Mouse (Mus musculus) cerebellum, adult 9-10 months (tissue): Measurements from ENCODE around the gene Ube2d2b.
A peak's percentile ranks its signal among the peaks of the same experiment; 100 is the strongest.

ENCODE experiments used
- DNase-seq: peaks from one replicate; pipeline ENCODE4 v3.0.0; 2022

The Ube2d2b gene

GRCm38 (mm10) chr5:107855546-107855945, 25.6 kb downstream of the Ube2d2b start:
- no peak for DNase-seq

GRCm38 (mm10) chr5:107858963-107859362, 29.1 kb downstream of the Ube2d2b start:
- DNase-seq: no peak

- no peak for DNase-seq
Measured at GRCm38 (mm10) chr5:107863971-107864370, 34.1 kb downstream of the Ube2d2b start.

- DNase-seq: no peak
Measured at GRCm38 (mm10) chr5:107866127-107867126, 36.5 kb downstream of the Ube2d2b start.

DNA sequence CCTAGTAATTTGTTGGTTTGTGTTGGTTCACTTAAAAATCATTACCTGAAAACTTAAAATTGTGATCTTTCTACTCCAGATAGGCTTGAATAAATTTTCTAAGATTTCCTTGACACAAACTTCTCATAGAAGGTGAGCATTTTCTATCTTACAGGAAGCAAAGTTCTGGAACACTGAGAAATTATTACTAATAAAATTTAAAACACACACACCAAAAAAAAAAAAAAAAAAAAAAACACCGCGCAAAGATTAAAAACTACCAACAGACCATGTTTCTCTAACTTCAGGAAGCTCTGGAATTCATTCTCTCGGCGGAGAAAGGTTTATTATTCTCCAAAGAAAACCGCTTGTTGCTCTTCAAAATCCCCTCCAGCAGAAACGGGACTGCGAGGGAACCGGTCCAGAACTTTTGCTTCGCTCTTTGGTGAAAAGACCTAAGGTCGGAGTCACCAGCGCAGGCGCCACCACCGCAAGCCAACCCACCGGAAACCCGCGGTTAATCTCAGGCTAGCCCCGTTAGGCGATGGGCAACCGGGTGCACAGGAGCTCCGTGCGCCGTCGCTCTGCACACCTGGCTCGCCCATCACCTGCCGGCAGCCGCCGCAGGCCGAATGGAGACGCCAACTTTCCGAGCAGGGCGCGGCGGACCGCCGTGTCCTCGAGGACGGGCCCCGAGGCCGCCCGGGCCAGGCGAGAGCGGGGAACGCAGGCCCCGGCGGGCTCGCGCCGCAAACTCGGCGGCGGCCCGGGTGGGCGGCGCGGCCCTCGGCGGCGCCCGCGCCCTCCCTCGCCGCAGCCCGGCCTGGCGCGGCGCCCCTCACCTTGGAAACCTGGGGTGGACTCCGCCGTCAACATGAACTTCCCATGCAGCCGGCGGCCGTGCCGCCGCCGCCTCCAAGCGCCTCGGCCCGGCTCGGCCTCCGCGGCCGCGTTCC, 38.3 kb downstream of the Ube2d2b start:
- peak; percentile 45 for DNase-seq

DNA sequence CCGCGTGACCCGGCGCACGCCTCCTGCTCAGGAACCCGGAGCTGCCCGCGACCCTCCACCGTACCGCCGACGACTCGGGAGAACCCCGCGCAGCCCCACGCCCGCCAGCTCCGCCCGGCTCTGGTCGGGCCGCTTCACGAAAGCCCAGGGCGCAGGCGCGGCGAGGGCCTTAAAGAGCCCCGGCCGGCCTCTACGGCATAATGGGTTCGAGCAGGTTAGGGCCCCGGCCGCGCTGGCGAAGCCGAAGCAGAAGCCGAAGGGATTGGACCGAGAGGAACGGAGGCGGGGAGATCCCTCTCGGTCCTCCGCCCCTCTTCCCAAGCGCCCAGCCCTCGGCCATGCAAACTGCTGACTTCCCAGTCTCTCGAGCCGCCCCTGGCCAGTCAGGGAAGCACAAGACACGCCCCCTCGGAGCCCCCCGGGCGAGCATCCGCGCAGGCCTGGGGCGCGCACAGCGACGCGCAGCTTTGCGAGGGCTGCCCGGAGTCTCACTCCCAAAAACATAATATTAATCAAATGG, 39.1 kb downstream of the Ube2d2b start:
- peak; percentile 92 for DNase-seq

GRCm38 (mm10) chr5:107869701-107870100, 39.8 kb downstream of the Ube2d2b start:
- no peak for DNase-seq

- no peak for DNase-seq
Measured at GRCm38 (mm10) chr5:107873330-107873729, 43.4 kb downstream of the Ube2d2b start.

- no peak for DNase-seq
Measured at GRCm38 (mm10) chr5:107873886-107874302, 44.0 kb downstream of the Ube2d2b start.

DNA sequence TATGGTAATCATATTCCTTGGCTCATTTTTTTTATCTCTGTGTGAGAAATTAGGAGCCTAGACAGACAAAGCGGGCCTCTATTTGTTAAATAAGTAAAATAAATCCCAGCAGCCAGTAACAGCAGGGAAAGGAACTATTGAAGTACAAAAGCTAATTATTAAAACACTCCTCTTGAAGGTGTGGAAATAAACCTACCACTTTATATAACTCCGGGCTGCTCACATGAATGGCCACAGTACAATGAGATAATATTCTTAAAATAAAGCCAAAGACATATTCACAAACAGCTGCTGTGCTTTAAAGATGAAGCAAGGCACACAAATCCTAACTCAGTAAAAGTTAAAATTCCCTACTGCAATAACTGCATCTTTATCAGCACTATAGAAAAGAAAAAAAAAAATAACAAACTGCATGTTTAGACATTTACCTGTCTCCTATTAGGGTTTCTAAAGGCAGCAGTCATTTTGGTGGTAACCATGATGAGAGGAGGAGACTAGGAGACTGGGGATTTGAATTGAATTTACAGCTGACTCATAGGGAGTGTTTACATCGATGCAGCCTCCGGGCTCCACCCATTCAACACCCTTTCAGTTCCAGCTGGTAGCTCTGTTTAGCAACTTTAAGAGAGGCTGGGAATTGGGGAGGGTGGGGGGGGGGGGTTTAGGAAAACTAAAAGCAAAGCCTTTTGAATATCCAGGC, 44.8 kb downstream of the Ube2d2b start, which contains the start of gene Evi5:
Gene Evi5, minus strand, starts transcription at position 547 of the 700 bp plus-strand sequence.
- DNase-seq: no peak

GRCm38 (mm10) chr5:107875261-107875611, 45.3 kb downstream of the Ube2d2b start:
- DNase-seq: no peak

- no peak for DNase-seq
Measured at GRCm38 (mm10) chr5:107877053-107877452, 47.2 kb downstream of the Ube2d2b start.

GRCm38 (mm10) chr5:107880710-107881109, 50.8 kb downstream of the Ube2d2b start:
- DNase-seq: no peak
